Mouse (Mus musculus) bone marrow macrophage, adult 2 months (primary cell): Measurements from ENCODE around the gene Baz1a.

Experiments
- CTCF ChIP-seq: IDR thresholded peaks from 2 replicates; pipeline ENCODE4 v1.5.1; 2012; ENCODE audit warnings: low read depth, mild to moderate bottlenecking, low read length, moderate library complexity
- POLR2A ChIP-seq: IDR thresholded peaks from 2 replicates; pipeline ENCODE4 v1.6.1; 2012; ENCODE audit warnings: mild to moderate bottlenecking, low read depth, low read length, borderline replicate concordance

- TF ChIP-seq POLR2A = no peak
- TF ChIP-seq CTCF = no peak
Measured at GRCm38 (mm10) chr12:54876879-54877278, 137.3 kb downstream of the Baz1a start.
